Mouse (Mus musculus): ENCODE results near the gene Plod3. TPM values are rescaled to one million over a fixed set of nuclear protein-coding genes. Genes with fewer than 3 reads are reported as not detected.

The Plod3 gene
- polyA plus RNA-seq, 1 experiment from 2014 or later, result 17.2 TPM

- H3K4me3 ChIP-seq (ENCODE audit: low read depth, low read length), result peak within 1 kb of the TSS; percentile 71
- peak; percentile 99 for ATAC-seq (ENCODE audit: low FRiP score, low TSS enrichment)
- H3K4me2 ChIP-seq (replicated peaks; ENCODE audit: low read depth), result peak within 1 kb of the TSS; percentile 60
- H3K27me3 ChIP-seq (ENCODE audit: control insufficient read depth, insufficient read depth, low read length), result no peaks in the 10 kb centered on the region
- WGBS, result under 1% methylated on average over 23 of the region's 23 CpGs
- peak; percentile 99 for DNase-seq (ENCODE audit: low spot score)
- no peaks in the 10 kb centered on the region for H3K36me3 ChIP-seq (ENCODE audit: control insufficient read depth, insufficient read depth, low read length)
- peak within 1 kb of the TSS; percentile 84 for H3K27ac ChIP-seq (replicated peaks)
- H3K9ac ChIP-seq (ENCODE audit: low read length), result peak within 1 kb of the TSS; percentile 73
- H3K4me1 ChIP-seq (replicated peaks; ENCODE audit: control insufficient read depth, insufficient read depth), result 0 out of 2 replicates have a peak, but pooled peaks cover 3% of the 10 kb centered on the region
- TF ChIP-seq EP300 (optimal IDR thresholded peaks at IDR 0.05) (no peak), CTCF (IDR thresholded peaks at IDR 0.05; ENCODE audit: low read depth) (no peak)
- no peaks in the 10 kb centered on the region for H3K9me3 ChIP-seq (ENCODE audit: control insufficient read depth, low read length)
Measured at GRCm38 (mm10) chr5:136953015-136953414, 33.8 kb upstream of the Plod3 start, which contains the start of gene Fis1. TSS of gene Fis1 (plus strand) at chr5:136953275.

- H3K27ac ChIP-seq (replicated peaks), result peak overlapping the region; percentile 84
- WGBS, result 2% methylated on average over 12 of the region's 12 CpGs
- peak; percentile 31; the same call in 1 of the 2 replicates for ATAC-seq (ENCODE audit: low FRiP score, low TSS enrichment)
Measured at GRCm38 (mm10) chr5:136953440-136953951, 33.3 kb upstream of the Plod3 start.

GRCm38 (mm10) chr5:136955622-136956021 is 31.2 kb upstream of the Plod3 start:
- TF ChIP-seq CTCF (IDR thresholded peaks at IDR 0.05; ENCODE audit: low read depth) (no peak), EP300 (optimal IDR thresholded peaks at IDR 0.05) (no peak)
- 78% methylated on average over 4 of the region's 4 CpGs for WGBS
- DNase-seq (ENCODE audit: low spot score) (no peak), ATAC-seq (ENCODE audit: low FRiP score, low TSS enrichment) (no peak)
- Histone ChIP-seq H3K36me3 (ENCODE audit: control insufficient read depth, insufficient read depth, low read length) (no peaks in the 10 kb centered on the region), H3K27me3 (ENCODE audit: control insufficient read depth, insufficient read depth, low read length) (no peaks in the 10 kb centered on the region), H3K4me2 (replicated peaks; ENCODE audit: low read depth) (no peak overlapping the region), H3K9me3 (ENCODE audit: control insufficient read depth, low read length) (no peaks in the 10 kb centered on the region), H3K9ac (ENCODE audit: low read length) (no peak overlapping the region), H3K27ac (replicated peaks) (no peak overlapping the region), H3K4me1 (replicated peaks; ENCODE audit: control insufficient read depth, insufficient read depth) (0 out of 2 replicates have a peak, but pooled peaks cover 3% of the 10 kb centered on the region), H3K4me3 (ENCODE audit: low read depth, low read length) (no peak overlapping the region)

More at GRCm38 (mm10) chr5:136953440-136953951, 33.3 kb upstream of the Plod3 start:
- Histone ChIP-seq H3K9me3 (ENCODE audit: control insufficient read depth, low read length) (no peaks in the 10 kb centered on the region), H3K4me2 (replicated peaks; ENCODE audit: low read depth) (peak overlapping the region; percentile 60), H3K4me3 (ENCODE audit: low read depth, low read length) (peak overlapping the region; percentile 71), H3K27me3 (ENCODE audit: control insufficient read depth, insufficient read depth, low read length) (no peaks in the 10 kb centered on the region), H3K9ac (ENCODE audit: low read length) (peak overlapping the region; percentile 73), H3K4me1 (replicated peaks; ENCODE audit: control insufficient read depth, insufficient read depth) (0 out of 2 replicates have a peak, but pooled peaks cover 3% of the 10 kb centered on the region), H3K36me3 (ENCODE audit: control insufficient read depth, insufficient read depth, low read length) (no peaks in the 10 kb centered on the region)
- TF ChIP-seq CTCF (IDR thresholded peaks at IDR 0.05; ENCODE audit: low read depth), result no peak
- no peak for DNase-seq (ENCODE audit: low spot score)

GRCm38 (mm10) chr5:136957250-136957649 is 29.6 kb upstream of the Plod3 start:
- H3K4me3 ChIP-seq (ENCODE audit: low read depth, low read length), result no peak overlapping the region
- no peak overlapping the region for H3K4me2 ChIP-seq (replicated peaks; ENCODE audit: low read depth)
- H3K27ac ChIP-seq (replicated peaks), result peak overlapping the region; percentile 24; the same call in 1 of the 2 replicates
- no peaks in the 10 kb centered on the region for H3K9me3 ChIP-seq (ENCODE audit: control insufficient read depth, low read length)
- no peak for DNase-seq (ENCODE audit: low spot score)
- H3K9ac ChIP-seq (ENCODE audit: low read length), result no peak overlapping the region
- no peaks in the 10 kb centered on the region for H3K27me3 ChIP-seq (ENCODE audit: control insufficient read depth, insufficient read depth, low read length)
- H3K36me3 ChIP-seq (ENCODE audit: control insufficient read depth, insufficient read depth, low read length), result no peaks in the 10 kb centered on the region
- H3K4me1 ChIP-seq (replicated peaks; ENCODE audit: control insufficient read depth, insufficient read depth), result 0 out of 2 replicates have a peak, but pooled peaks cover 3% of the 10 kb centered on the region
- TF ChIP-seq CTCF (IDR thresholded peaks at IDR 0.05; ENCODE audit: low read depth), result no peak
- no peak for TF ChIP-seq EP300 (optimal IDR thresholded peaks at IDR 0.05)
- WGBS, result 52% methylated on average over 1 of the region's 1 CpGs
- ATAC-seq (ENCODE audit: low FRiP score, low TSS enrichment), result no peak

- DNase-seq (ENCODE audit: low spot score) (no peak), ATAC-seq (ENCODE audit: low FRiP score, low TSS enrichment) (no peak)
- 36% methylated on average over 5 of the region's 5 CpGs for WGBS
- Histone ChIP-seq H3K36me3 (ENCODE audit: control insufficient read depth, insufficient read depth, low read length) (peaks cover 11% of the 10 kb centered on the region; the same call in 1 of the 2 replicates), H3K4me1 (replicated peaks; ENCODE audit: control insufficient read depth, insufficient read depth) (0 out of 2 replicates have a peak, but pooled peaks cover 6% of the 10 kb centered on the region), H3K9ac (ENCODE audit: low read length) (peak overlapping the region; percentile 27; the same call in 1 of the 2 replicates), H3K27ac (replicated peaks) (peak overlapping the region; percentile 53; the same call in 1 of the 2 replicates), H3K9me3 (ENCODE audit: control insufficient read depth, low read length) (no peaks in the 10 kb centered on the region), H3K4me3 (ENCODE audit: low read depth, low read length) (no peak overlapping the region), H3K27me3 (ENCODE audit: control insufficient read depth, insufficient read depth, low read length) (no peaks in the 10 kb centered on the region), H3K4me2 (replicated peaks; ENCODE audit: low read depth) (no peak overlapping the region)
- TF ChIP-seq EP300 (optimal IDR thresholded peaks at IDR 0.05) (no peak), CTCF (IDR thresholded peaks at IDR 0.05; ENCODE audit: low read depth) (no peak)
Measured at GRCm38 (mm10) chr5:136958991-136959605, 27.7 kb upstream of the Plod3 start.

GRCm38 (mm10) chr5:136960053-136960452 is 26.8 kb upstream of the Plod3 start:
- no peak overlapping the region for H3K27ac ChIP-seq (replicated peaks)
- H3K4me3 ChIP-seq (ENCODE audit: low read depth, low read length), result no peak overlapping the region
- TF ChIP-seq EP300 (optimal IDR thresholded peaks at IDR 0.05), result no peak
- no peak for TF ChIP-seq CTCF (IDR thresholded peaks at IDR 0.05; ENCODE audit: low read depth)
- H3K9ac ChIP-seq (ENCODE audit: low read length), result no peak overlapping the region
- DNase-seq (ENCODE audit: low spot score) (no peak), ATAC-seq (ENCODE audit: low FRiP score, low TSS enrichment) (no peak)
- WGBS, result 87% methylated on average over 6 of the region's 6 CpGs
- no peak overlapping the region for H3K4me2 ChIP-seq (replicated peaks; ENCODE audit: low read depth)
- no peaks in the 10 kb centered on the region for H3K27me3 ChIP-seq (ENCODE audit: control insufficient read depth, insufficient read depth, low read length)
- no peaks in the 10 kb centered on the region for H3K9me3 ChIP-seq (ENCODE audit: control insufficient read depth, low read length)
- peaks cover 16% of the 10 kb centered on the region; the same call in 1 of the 2 replicates for H3K36me3 ChIP-seq (ENCODE audit: control insufficient read depth, insufficient read depth, low read length)
- H3K4me1 ChIP-seq (replicated peaks; ENCODE audit: control insufficient read depth, insufficient read depth), result peaks cover 6% of the 10 kb centered on the region; the same call in 1 of the 2 replicates

Data from stomach, postnatal 0 days (tissue).